Mouse (Mus musculus): ENCODE measurements at regions not wholly inside any gene's neighbourhood (a gene's known extent, or its start where the extent isn't known, plus 50 kb on each side); places are given as distances from the start of the nearest gene placed in this dataset.
"Not testable (repeated sequence)": the region's sequence is repeated elsewhere in the genome, so short reads cannot be mapped to it uniquely, and the experiment has no call there.

GRCm38 (mm10) chr11:91167336-91167735 is 410.0 kb downstream of the Kif2b start:
- not testable (repeated sequence) for DNase-seq (ENCODE audit: low spot score)

DNA sequence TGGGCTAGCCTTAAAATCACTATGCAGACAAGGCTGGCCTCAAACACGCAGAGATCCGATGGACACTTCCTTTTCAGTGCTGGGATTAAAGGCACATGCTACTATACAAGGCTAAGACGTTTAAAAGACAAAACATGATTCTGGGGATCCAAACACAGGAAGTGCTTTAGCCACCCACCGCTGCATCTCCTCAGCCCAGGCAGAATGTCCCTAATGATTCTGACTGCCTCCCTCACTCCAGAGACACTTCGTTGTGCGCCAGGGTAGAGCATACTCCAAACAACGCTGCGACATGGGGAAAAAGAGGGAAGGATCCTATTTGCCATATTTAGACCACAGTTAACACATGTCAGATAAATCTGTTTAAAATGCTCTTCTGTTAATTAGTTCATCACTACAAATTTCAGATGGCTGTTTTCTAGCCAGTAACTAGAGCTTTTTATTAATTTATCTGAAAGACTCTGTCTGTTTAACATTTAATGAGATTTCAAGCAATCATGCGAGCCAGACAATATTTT is 443.5 kb downstream of the Kif2b start:
- no peak for DNase-seq (ENCODE audit: low spot score)

GRCm38 (mm10) chr11:91132771-91133380 is 444.5 kb downstream of the Kif2b start:
- no peak for DNase-seq (ENCODE audit: low spot score)

DNA sequence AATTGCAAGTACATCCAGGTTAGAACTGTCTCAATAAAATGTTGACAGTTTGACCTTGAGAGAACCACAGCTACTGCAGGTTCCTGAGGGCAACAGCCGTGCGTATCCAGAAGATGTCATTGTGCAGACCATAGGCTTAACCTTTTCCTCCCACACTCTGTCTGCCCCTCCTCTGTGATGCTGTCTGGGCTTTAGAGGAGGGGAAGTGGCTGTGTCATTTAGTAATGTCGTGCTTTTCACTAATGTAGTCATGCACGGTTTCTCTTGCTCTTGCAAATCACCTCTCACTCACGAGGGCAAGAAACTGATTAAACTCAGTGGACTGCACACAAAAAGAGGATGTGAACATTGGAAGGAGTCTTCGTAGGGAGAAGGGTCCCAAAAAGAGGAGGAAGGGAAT is 443.8 kb upstream of the Tom1l1 start:
- DNase-seq (ENCODE audit: low spot score): no peak

DNA sequence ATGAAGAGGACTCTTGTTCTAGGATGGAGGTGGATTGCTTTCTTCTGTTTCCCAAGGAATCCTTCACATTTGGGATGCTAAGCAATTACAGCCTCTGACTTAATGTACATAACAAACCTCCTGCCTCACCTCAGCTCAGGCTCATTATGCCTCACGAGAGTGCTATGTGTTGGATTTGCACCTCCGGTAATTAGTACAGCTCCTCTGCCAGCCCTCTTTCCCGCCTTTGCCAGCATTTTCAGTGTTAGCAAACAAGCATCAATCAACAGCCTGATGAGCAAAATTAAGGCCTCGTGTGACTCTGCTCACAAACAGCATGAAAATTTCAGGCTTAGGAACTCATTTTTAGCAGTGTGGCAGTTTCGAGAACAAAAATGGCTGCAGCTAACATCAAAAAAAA is 410.0 kb upstream of the Tom1l1 start:
- no peak for DNase-seq (ENCODE audit: low spot score)

- no peak for DNase-seq (ENCODE audit: low spot score)
These were observed 409.4 kb upstream of the Tom1l1 start for GRCm38 (mm10) chr11:91097552-91097951.

DNA sequence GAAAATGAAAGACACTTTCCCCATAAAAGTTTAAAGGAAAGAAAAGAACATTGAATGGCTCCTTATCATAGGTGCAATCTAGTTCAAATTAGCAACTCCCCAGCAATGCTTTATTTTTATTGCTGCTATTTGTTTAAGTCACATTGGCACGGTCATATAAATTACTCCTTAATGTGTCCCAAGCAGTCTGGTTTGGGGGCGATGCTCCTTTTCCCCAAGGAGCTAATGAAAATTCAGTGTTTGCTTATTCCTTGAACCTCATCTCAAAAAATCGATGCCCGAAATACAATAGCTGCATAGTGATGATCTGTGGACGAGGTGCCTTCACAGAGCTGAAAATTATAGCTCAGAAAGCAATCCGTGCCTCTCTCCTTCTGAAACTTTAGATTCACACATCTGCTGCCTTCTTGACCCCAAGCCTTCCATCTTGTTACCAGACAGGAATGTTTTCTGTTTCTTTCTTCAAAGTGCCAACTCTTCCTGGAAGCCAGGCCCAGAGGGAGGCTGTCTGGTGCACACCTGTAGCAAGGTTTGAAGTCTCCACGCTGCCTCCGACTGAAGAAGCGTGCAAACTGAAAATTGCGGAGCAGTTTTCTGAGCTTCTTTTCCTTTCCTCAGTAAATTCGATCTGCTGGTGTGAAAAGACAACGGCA is 408.0 kb upstream of the Tom1l1 start:
- no peak for DNase-seq (ENCODE audit: low spot score)

- no peak for DNase-seq (ENCODE audit: low spot score)
These were observed 377.2 kb upstream of the Tom1l1 start for GRCm38 (mm10) chr11:91065365-91065764.

DNA sequence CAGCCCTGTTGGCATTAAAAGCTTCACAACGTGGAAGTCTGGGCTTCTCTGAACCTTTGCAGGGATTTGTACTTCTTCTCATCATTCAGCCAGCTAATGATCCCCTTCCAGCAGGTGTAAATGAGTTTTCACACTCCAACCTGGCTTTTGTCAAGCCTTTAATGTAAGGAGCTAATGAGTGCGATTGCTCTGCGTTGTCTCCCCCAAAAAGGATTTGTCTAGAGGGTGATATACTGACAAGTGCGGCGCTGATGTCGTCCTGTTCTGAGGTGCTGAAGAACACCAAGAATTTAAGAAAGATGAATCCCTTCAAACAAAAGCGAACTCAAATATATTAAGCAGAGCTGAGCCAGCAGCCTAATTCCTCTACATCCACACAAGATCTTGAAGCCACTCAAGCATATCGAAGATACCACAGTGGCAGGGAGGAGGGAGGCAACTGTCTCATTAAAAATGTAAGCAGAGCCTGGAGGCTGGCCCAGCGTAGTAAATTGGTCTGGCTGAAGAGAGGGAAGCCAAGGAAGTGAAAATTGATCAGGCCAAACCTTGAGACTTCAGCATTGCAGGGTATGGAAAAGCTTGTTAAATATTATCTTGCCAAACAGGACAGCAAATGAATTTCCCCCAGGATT is 368.9 kb upstream of the Tom1l1 start:
- no peak for DNase-seq (ENCODE audit: low spot score)

GRCm38 (mm10) chr11:91053321-91053720 is 365.2 kb upstream of the Tom1l1 start:
- DNase-seq (ENCODE audit: low spot score): no peak

DNA sequence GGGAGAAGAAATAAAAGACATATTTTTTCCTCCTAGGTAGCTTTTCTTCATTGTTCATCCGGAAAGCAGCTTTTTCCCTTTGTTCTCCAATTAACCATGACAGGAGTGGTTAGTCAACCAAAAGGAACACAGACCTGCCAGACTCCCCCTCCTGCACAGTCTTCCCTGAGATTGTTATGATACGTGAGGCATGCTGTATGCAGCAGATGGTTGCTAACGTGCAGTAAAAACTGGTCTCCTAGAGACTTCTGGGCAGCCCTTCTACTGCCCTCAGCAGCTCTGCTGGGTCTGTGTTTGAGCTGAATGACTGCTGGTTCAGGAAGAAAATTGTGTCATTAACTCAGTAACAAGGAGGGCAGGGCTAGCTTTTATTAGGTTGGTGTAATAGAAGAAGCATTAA is 363.5 kb upstream of the Tom1l1 start:
- no peak for DNase-seq (ENCODE audit: low spot score)

- DNase-seq (ENCODE audit: low spot score): no peak
These were observed 353.3 kb upstream of the Tom1l1 start for GRCm38 (mm10) chr11:91041486-91041885.

Measured in testis, postnatal 10 days (tissue).